Mouse (Mus musculus) liver, embryonic 14.5 days (tissue): ENCODE results near the gene Klk12. TPM values are rescaled to one million over a fixed set of nuclear protein-coding genes. Genes with fewer than 3 reads are reported as not detected.

Experiments used
- ATAC-seq: fragments of 200-750 bp; cut with Nextera tagmentation; 2 replicates; pipeline ENCODE4 v1.8.0; 2017; ENCODE audit warnings: moderate number of reproducible peaks, mild to moderate bottlenecking, moderate library complexity; ENCODE audit not compliant: insufficient read depth
- DNase-seq, 3 experiments: peaks; one replicate each; pipeline ENCODE4 v3.0.0-alpha.2; 2012 to 2013; ENCODE audit warnings: low read depth in 3 of 3, low spot score in 3 of 3
- H3K27ac ChIP-seq: fragments of 300-500 bp; sonication (generic); 2 replicates; pipeline ENCODE4 v1.5.1; 2014; ENCODE audit warnings: moderate library complexity, mild to moderate bottlenecking, control low read depth, inconsistent platforms
- H3K27me3 ChIP-seq: fragments of 300-500 bp; sonication (generic); 2 replicates; pipeline ENCODE4 v1.6.1; 2014; ENCODE audit warnings: mild to moderate bottlenecking, low read length, moderate library complexity; ENCODE audit not compliant: control insufficient read depth, insufficient read depth
- H3K36me3 ChIP-seq: fragments of 300-500 bp; sonication (generic); replicated peaks from 2 replicates; pipeline ENCODE4 v1.6.1; 2014; ENCODE audit warnings: low read depth; ENCODE audit not compliant: control insufficient read depth, insufficient read depth
- H3K4me1 ChIP-seq, 2 experiments: fragments of 200-500 bp in 1 of 2; fragments of 300-500 bp in 1 of 2; sonication (generic) in 1 of 2; replicated peaks; 2 replicates each; pipeline ENCODE4 v1.6.1; 2012 to 2014; ENCODE audit warnings: antibody characterized with exemption in 1 of 2, inconsistent platforms in 1 of 2, low read length in 1 of 2; ENCODE audit not compliant: control insufficient read depth in 2 of 2, insufficient read depth in 2 of 2
- H3K4me2 ChIP-seq: fragments of 300-500 bp; sonication (generic); 2 replicates; pipeline ENCODE4 v1.6.1; 2014; ENCODE audit warnings: low read depth, mild to moderate bottlenecking, control low read depth, moderate library complexity
- H3K4me3 ChIP-seq, 2 experiments: fragments of 200-500 bp in 1 of 2; fragments of 300-500 bp in 1 of 2; sonication (generic) in 1 of 2; 2 replicates each; pipeline ENCODE4 v1.5.1; 2012 to 2014; ENCODE audit warnings: low read depth in 2 of 2, low read length in 2 of 2, mild to moderate bottlenecking in 2 of 2, control low read depth in 1 of 2, inconsistent platforms in 1 of 2, moderate library complexity in 1 of 2; ENCODE audit not compliant: insufficient read depth in 1 of 2
- H3K9ac ChIP-seq: fragments of 300-500 bp; sonication (generic); replicated peaks from 2 replicates; pipeline ENCODE4 v1.6.1; 2014; ENCODE audit warnings: mild to moderate bottlenecking, control low read depth, moderate library complexity
- H3K9me3 ChIP-seq: fragments of 300-500 bp; sonication (generic); 2 replicates; pipeline ENCODE4 v1.6.1; 2016; ENCODE audit warnings: low read length, mixed read lengths; ENCODE audit not compliant: control insufficient read depth
- CTCF ChIP-seq: IDR thresholded peaks from 2 replicates; pipeline ENCODE4 v1.5.1; 2016; ENCODE audit warnings: antibody characterized with exemption, low read depth, control low read depth
- EP300 ChIP-seq: IDR thresholded peaks from 2 replicates; pipeline ENCODE4 v1.6.1; 2016; ENCODE audit warnings: antibody characterized with exemption, low read depth
- WGBS: fragments of 180-500 bp; shearing (Covaris S2); extraction: QIAGEN DNeasy Blood & Tissue Kit; methylation state at CpG from one replicate; pipeline ENCODE4 v1.1.7; 2014; ENCODE audit not compliant: insufficient replicate concordance; 5-methylcytosine and 5-hydroxymethylcytosine counted together
- polyA plus RNA-seq, 2 experiments: library from polyadenylated mRNA; depleted of rRNA in 1 of 2; stranded (reverse) in 1 of 2; unstranded in 1 of 2; fragments of >200 nt; fragmentation: Nextera tagmentation in 1 of 2; extraction: Ambion mirVana in 1 of 2; gene quantifications; 2 replicates each; pipeline versions ENCODE4 v1.2.1 to v1.2.3; 2012 to 2014

Klk12 gene
- polyA plus RNA-seq, 2 experiments: not detected

- 52% methylated on average over 7 of the region's 7 CpGs for WGBS
- Histone ChIP-seq H3K4me2 (no peak overlapping the region), H3K4me3 (no peak overlapping the region), H3K4me1 (no peaks in the 10 kb centered on the region), H3K27ac (no peak overlapping the region), H3K36me3 (no peaks in the 10 kb centered on the region), H3K9me3 (no peaks in the 10 kb centered on the region), H3K9ac (no peak overlapping the region), H3K27me3 (peaks cover 15% of the 10 kb centered on the region)
- DNase-seq: no peak
- no peak for ATAC-seq
- TF ChIP-seq CTCF: no peak
- TF ChIP-seq EP300: no peak
Observed at GRCm38 (mm10) chr7:43799876-43800275, 31.2 kb downstream of the Klk12 start.

DNA sequence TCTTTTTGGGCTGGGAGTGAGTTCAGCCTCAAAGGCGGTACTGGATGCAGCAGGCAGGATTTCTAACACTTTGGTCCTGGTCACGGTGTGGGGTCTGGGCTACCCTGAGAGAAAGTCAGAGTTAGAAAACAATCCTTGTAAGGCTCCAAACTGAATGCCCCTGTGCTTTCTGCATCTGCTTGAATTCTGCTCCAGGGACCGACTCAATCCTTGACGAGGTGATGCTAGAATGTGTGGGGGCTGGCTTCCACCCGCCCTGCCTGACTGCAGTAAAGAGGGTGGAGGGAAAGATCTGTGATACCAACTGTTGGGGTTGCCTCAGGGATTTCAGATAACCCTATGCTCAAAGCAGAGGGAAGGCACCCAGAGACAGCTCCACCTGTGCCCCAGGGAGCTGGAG, 42.3 kb downstream of the Klk12 start, which contains the start of gene Klk7:
Gene Klk7 (plus strand): TSS at position 301 of the 400 bp plus-strand sequence.
- no peak within 1 kb of the TSS for H3K27ac ChIP-seq
- H3K4me2 ChIP-seq: no peak within 1 kb of the TSS
- H3K4me3 ChIP-seq: no peak within 1 kb of the TSS
- no peaks in the 10 kb centered on the region for H3K9me3 ChIP-seq
- H3K27me3 ChIP-seq: no peaks in the 10 kb centered on the region
- no peaks in the 10 kb centered on the region for H3K4me1 ChIP-seq
- TF ChIP-seq CTCF: no peak
- no peak for TF ChIP-seq EP300
- H3K9ac ChIP-seq: no peak within 1 kb of the TSS
- no peak for ATAC-seq
- DNase-seq: no peak
- H3K36me3 ChIP-seq: no peaks in the 10 kb centered on the region
- 47% methylated on average over 5 of the region's 5 CpGs for WGBS

GRCm38 (mm10) chr7:43815211-43815610, 46.5 kb downstream of the Klk12 start:
- H3K4me3 ChIP-seq: no peak overlapping the region
- no peaks in the 10 kb centered on the region for H3K9me3 ChIP-seq
- TF ChIP-seq EP300 (no peak), CTCF (no peak)
- 59% methylated on average over 7 of the region's 7 CpGs for WGBS
- H3K9ac ChIP-seq: no peak overlapping the region
- ATAC-seq (no peak), DNase-seq (no peak)
- H3K4me1 ChIP-seq: no peaks in the 10 kb centered on the region
- H3K4me2 ChIP-seq: no peak overlapping the region
- H3K27me3 ChIP-seq: no peaks in the 10 kb centered on the region
- H3K27ac ChIP-seq: no peak overlapping the region
- H3K36me3 ChIP-seq: no peaks in the 10 kb centered on the region

- Histone ChIP-seq H3K9ac (no peak overlapping the region), H3K36me3 (no peaks in the 10 kb centered on the region), H3K9me3 (no peaks in the 10 kb centered on the region), H3K4me2 (no peak overlapping the region), H3K27me3 (no peaks in the 10 kb centered on the region), H3K27ac (no peak overlapping the region), H3K4me3 (no peak overlapping the region), H3K4me1 (no peaks in the 10 kb centered on the region)
- ATAC-seq (no peak), DNase-seq (no peak)
- TF ChIP-seq CTCF: no peak
- TF ChIP-seq EP300: no peak
Observed at GRCm38 (mm10) chr7:43816746-43817145, 48.0 kb downstream of the Klk12 start.

DNA sequence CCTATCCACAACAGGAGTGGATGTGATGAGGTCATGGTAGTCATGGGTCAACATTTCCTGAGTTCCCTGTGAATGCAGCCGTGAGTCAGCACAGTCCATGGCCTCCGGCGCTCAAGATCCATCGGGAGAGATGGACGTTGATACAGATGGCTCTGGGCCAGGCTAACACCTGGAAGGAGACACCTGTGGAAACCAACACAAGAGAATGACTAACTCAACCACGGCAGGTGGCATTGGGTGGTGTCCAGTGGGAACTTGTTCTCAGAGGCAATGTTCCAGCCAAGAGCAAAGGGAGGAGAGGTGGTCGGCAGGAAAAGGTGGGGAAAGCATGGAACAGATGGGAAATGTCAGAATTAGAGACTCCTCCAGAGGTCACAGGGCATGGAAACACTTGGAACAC, 52.9 kb downstream of the Klk12 start:
- no peak for ATAC-seq
- no peak for DNase-seq
- Histone ChIP-seq H3K27ac (no peak overlapping the region), H3K9ac (no peak overlapping the region), H3K4me2 (no peak overlapping the region), H3K9me3 (no peaks in the 10 kb centered on the region), H3K36me3 (no peaks in the 10 kb centered on the region), H3K4me3 (no peak overlapping the region), H3K27me3 (no peaks in the 10 kb centered on the region), H3K4me1 (no peaks in the 10 kb centered on the region)
- no peak for TF ChIP-seq EP300
- no peak for TF ChIP-seq CTCF
- 75% methylated on average over 7 of the region's 7 CpGs for WGBS

Other genes with a start within 250 kb of the Klk12 start
- 0.95 and 1.4 TPM in 2 replicates for gene Cd33, start 224.5 kb upstream of the Klk12 start, polyA plus RNA-seq (2012; rRNA removed)
- 1.5 and 1.9 TPM in 2 replicates for gene Cd33, start 224.5 kb upstream of the Klk12 start, polyA plus RNA-seq (2014; fragmentation: Nextera tagmentation; extraction: Ambion mirVana)
- 0.18 and 0.33 TPM in 2 replicates for gene Zfp658, start 206.6 kb upstream of the Klk12 start, polyA plus RNA-seq (2012; rRNA removed)
- gene Zfp658, start 206.6 kb upstream of the Klk12 start, polyA plus RNA-seq (2014; fragmentation: Nextera tagmentation; extraction: Ambion mirVana): 0.15 and 0.25 TPM in 2 replicates
- 0.56 and 0.87 TPM in 2 replicates for gene Zfp719, start 189.3 kb upstream of the Klk12 start, polyA plus RNA-seq (2012; rRNA removed)
- gene Zfp719, start 189.3 kb upstream of the Klk12 start, polyA plus RNA-seq (2014; fragmentation: Nextera tagmentation; extraction: Ambion mirVana): 1.6 and 1.7 TPM in 2 replicates
- 0.07 TPM in 1 of 2 replicates, not detected in the other for gene Zfp819, start 161.7 kb upstream of the Klk12 start, polyA plus RNA-seq (2012; rRNA removed)
- not detected in 2 replicates for gene Zfp819, start 161.7 kb upstream of the Klk12 start, polyA plus RNA-seq (2014; fragmentation: Nextera tagmentation; extraction: Ambion mirVana)
- gene Ceacam18, start 134.2 kb upstream of the Klk12 start, polyA plus RNA-seq (2012; rRNA removed): not detected in 2 replicates
- gene Ceacam18, start 134.2 kb upstream of the Klk12 start, polyA plus RNA-seq (2014; fragmentation: Nextera tagmentation; extraction: Ambion mirVana): 0.08 TPM in 1 of 2 replicates, not detected in the other
- gene Siglece, start 108.7 kb upstream of the Klk12 start, polyA plus RNA-seq (2012; rRNA removed): 1.5 and 1.6 TPM in 2 replicates
- gene Siglece, start 108.7 kb upstream of the Klk12 start, polyA plus RNA-seq (2014; fragmentation: Nextera tagmentation; extraction: Ambion mirVana): 1.1 and 2.0 TPM in 2 replicates
- 3.1 and 3.2 TPM in 2 replicates for gene Ctu1, start 96.9 kb upstream of the Klk12 start, polyA plus RNA-seq (2012; rRNA removed)
- gene Ctu1, start 96.9 kb upstream of the Klk12 start, polyA plus RNA-seq (2014; fragmentation: Nextera tagmentation; extraction: Ambion mirVana): 2.2 TPM in 2 replicates
- gene Klk14, start 78.5 kb upstream of the Klk12 start, polyA plus RNA-seq (2012; rRNA removed): 0.04 and 0.05 TPM in 2 replicates
- not detected in 2 replicates for gene Klk14, start 78.5 kb upstream of the Klk12 start, polyA plus RNA-seq (2014; fragmentation: Nextera tagmentation; extraction: Ambion mirVana)
- 0.02 and 0.04 TPM in 2 replicates for gene Klk13, start 56.3 kb upstream of the Klk12 start, polyA plus RNA-seq (2012; rRNA removed)
- 0.06 TPM in 1 of 2 replicates, not detected in the other for gene Klk13, start 56.3 kb upstream of the Klk12 start, polyA plus RNA-seq (2014; fragmentation: Nextera tagmentation; extraction: Ambion mirVana)
- not detected in 2 replicates for gene Klk11, start 5.7 kb downstream of the Klk12 start, polyA plus RNA-seq (2012; rRNA removed)
- gene Klk11, start 5.7 kb downstream of the Klk12 start, polyA plus RNA-seq (2014; fragmentation: Nextera tagmentation; extraction: Ambion mirVana): not detected in 2 replicates
- gene Klk10, start 12.1 kb downstream of the Klk12 start, polyA plus RNA-seq (2012; rRNA removed): 0.02 and 0.10 TPM in 2 replicates
- not detected in 2 replicates for gene Klk10, start 12.1 kb downstream of the Klk12 start, polyA plus RNA-seq (2014; fragmentation: Nextera tagmentation; extraction: Ambion mirVana)
- gene Klk9, start 23.0 kb downstream of the Klk12 start, polyA plus RNA-seq (2012; rRNA removed): not detected in 2 replicates
- not detected in 2 replicates for gene Klk9, start 23.0 kb downstream of the Klk12 start, polyA plus RNA-seq (2014; fragmentation: Nextera tagmentation; extraction: Ambion mirVana)
- gene Klk8, start 28.7 kb downstream of the Klk12 start, polyA plus RNA-seq (2012; rRNA removed): 4.6 and 5.0 TPM in 2 replicates
- gene Klk8, start 28.7 kb downstream of the Klk12 start, polyA plus RNA-seq (2014; fragmentation: Nextera tagmentation; extraction: Ambion mirVana): 8.4 and 10.0 TPM in 2 replicates
- 0.02 TPM in 1 of 2 replicates, not detected in the other for gene Klk7, start 42.4 kb downstream of the Klk12 start, polyA plus RNA-seq (2012; rRNA removed)
- not detected in 2 replicates for gene Klk7, start 42.4 kb downstream of the Klk12 start, polyA plus RNA-seq (2014; fragmentation: Nextera tagmentation; extraction: Ambion mirVana)
- not detected in 2 replicates for gene Klk6, start 55.6 kb downstream of the Klk12 start, polyA plus RNA-seq (2012; rRNA removed)
- gene Klk6, start 55.6 kb downstream of the Klk12 start, polyA plus RNA-seq (2014; fragmentation: Nextera tagmentation; extraction: Ambion mirVana): not detected in 2 replicates
- not detected in 2 replicates for gene Klk5, start 73.1 kb downstream of the Klk12 start, polyA plus RNA-seq (2012; rRNA removed)
- not detected in 2 replicates for gene Klk5, start 73.1 kb downstream of the Klk12 start, polyA plus RNA-seq (2014; fragmentation: Nextera tagmentation; extraction: Ambion mirVana)
- not detected in 2 replicates for gene Klk4, start 112.3 kb downstream of the Klk12 start, polyA plus RNA-seq (2012; rRNA removed)
- not detected in 2 replicates for gene Klk4, start 112.3 kb downstream of the Klk12 start, polyA plus RNA-seq (2014; fragmentation: Nextera tagmentation; extraction: Ambion mirVana)
- gene Klk15, start 164.8 kb downstream of the Klk12 start, polyA plus RNA-seq (2012; rRNA removed): not detected in 2 replicates
- gene Klk15, start 164.8 kb downstream of the Klk12 start, polyA plus RNA-seq (2014; fragmentation: Nextera tagmentation; extraction: Ambion mirVana): not detected in 2 replicates
- gene Klk1b8, start 181.8 kb downstream of the Klk12 start, polyA plus RNA-seq (2012; rRNA removed): not detected in 2 replicates
- not detected in 2 replicates for gene Klk1b8, start 181.8 kb downstream of the Klk12 start, polyA plus RNA-seq (2014; fragmentation: Nextera tagmentation; extraction: Ambion mirVana)
- not detected in 2 replicates for gene Klk1b1, start 197.9 kb downstream of the Klk12 start, polyA plus RNA-seq (2012; rRNA removed)
- not detected in 2 replicates for gene Klk1b1, start 197.9 kb downstream of the Klk12 start, polyA plus RNA-seq (2014; fragmentation: Nextera tagmentation; extraction: Ambion mirVana)
- not detected in 2 replicates for gene Klk1b9, start 207.2 kb downstream of the Klk12 start, polyA plus RNA-seq (2012; rRNA removed)
- not detected in 2 replicates for gene Klk1b9, start 207.2 kb downstream of the Klk12 start, polyA plus RNA-seq (2014; fragmentation: Nextera tagmentation; extraction: Ambion mirVana)
- gene Klk1b11, start 227.0 kb downstream of the Klk12 start, polyA plus RNA-seq (2012; rRNA removed): not detected in 2 replicates
- gene Klk1b11, start 227.0 kb downstream of the Klk12 start, polyA plus RNA-seq (2014; fragmentation: Nextera tagmentation; extraction: Ambion mirVana): not detected in 2 replicates
- not detected in 2 replicates for gene Klk1b26, start 243.3 kb downstream of the Klk12 start, polyA plus RNA-seq (2012; rRNA removed)
- not detected in 2 replicates for gene Klk1b26, start 243.3 kb downstream of the Klk12 start, polyA plus RNA-seq (2014; fragmentation: Nextera tagmentation; extraction: Ambion mirVana)